Mouse (Mus musculus) heart, embryonic 14.5 days (tissue): Measurements from ENCODE around the gene Timm10. TPM values are rescaled to one million over a fixed set of nuclear protein-coding genes. Genes with fewer than 3 reads are reported as not detected.

ENCODE experiments used
- ATAC-seq: fragments of 200-750 bp; cut with Nextera tagmentation; 2 replicates; pipeline ENCODE4 v1.8.0; 2017; ENCODE audit warnings: low read depth, moderate TSS enrichment; ENCODE audit not compliant: insufficient number of reproducible peaks, insufficient read depth, low FRiP score
- H3K27ac ChIP-seq, 2 experiments: fragments of 200-500 bp in 1 of 2; fragments of 300-500 bp in 1 of 2; sonication (generic) in 1 of 2; replicated peaks in 1 of 2; 2 replicates each; pipeline ENCODE4 v1.5.1; 2012 to 2014; ENCODE audit warnings: low read depth in 2 of 2, low read length in 2 of 2, control low read depth in 1 of 2, mild to moderate bottlenecking in 1 of 2, mixed read lengths in 1 of 2; ENCODE audit not compliant: control insufficient read depth in 1 of 2, insufficient read depth in 1 of 2
- H3K27me3 ChIP-seq: fragments of 300-500 bp; sonication (generic); 2 replicates; pipeline ENCODE4 v1.6.1; 2014; ENCODE audit warnings: mild to moderate bottlenecking, low read length, control low read depth; ENCODE audit not compliant: control insufficient read depth, insufficient read depth
- H3K36me3 ChIP-seq: fragments of 300-500 bp; sonication (generic); 2 replicates; pipeline ENCODE4 v1.6.1; 2014; ENCODE audit warnings: mild to moderate bottlenecking, control low read depth, low read length, mixed read lengths; ENCODE audit not compliant: control insufficient read depth, insufficient read depth
- H3K4me1 ChIP-seq, 2 experiments: fragments of 200-500 bp in 1 of 2; fragments of 300-500 bp in 1 of 2; sonication (generic) in 1 of 2; 2 replicates each; pipeline ENCODE4 v1.6.1; 2012 to 2014; ENCODE audit warnings: low read length in 2 of 2, control low read depth in 1 of 2, mixed read lengths in 1 of 2; ENCODE audit not compliant: control insufficient read depth in 2 of 2, insufficient read depth in 2 of 2
- H3K4me2 ChIP-seq: fragments of 300-500 bp; sonication (generic); 2 replicates; pipeline ENCODE4 v1.6.1; 2014; ENCODE audit warnings: mild to moderate bottlenecking, low read length
- H3K4me3 ChIP-seq, 2 experiments: fragments of 200-500 bp in 1 of 2; fragments of 300-500 bp in 1 of 2; sonication (generic) in 1 of 2; 2 replicates each; pipeline ENCODE4 v1.5.1; 2012 to 2014; ENCODE audit warnings: low read length in 2 of 2, mild to moderate bottlenecking in 2 of 2, control low read depth in 1 of 2, low read depth in 1 of 2, moderate library complexity in 1 of 2; ENCODE audit not compliant: control insufficient read depth in 1 of 2, insufficient read depth in 1 of 2
- H3K9ac ChIP-seq: fragments of 300-500 bp; sonication (generic); 2 replicates; pipeline ENCODE4 v1.6.1; 2014; ENCODE audit warnings: mild to moderate bottlenecking, low read length
- H3K9me3 ChIP-seq: fragments of 300-500 bp; sonication (generic); 2 replicates; pipeline ENCODE4 v1.6.1; 2016; ENCODE audit warnings: low read length, control low read depth; ENCODE audit not compliant: control insufficient read depth
- WGBS: fragments of 180-500 bp; shearing (Covaris S2); extraction: QIAGEN DNeasy Blood & Tissue Kit; methylation state at CpG from one replicate; pipeline ENCODE4 v1.1.7; 2014; 5-methylcytosine and 5-hydroxymethylcytosine counted together
- polyA plus RNA-seq: library from polyadenylated mRNA; unstranded; fragments of >200 nt; fragmentation: Nextera tagmentation; extraction: Ambion mirVana; gene quantifications from 2 replicates; pipeline ENCODE4 v1.2.1, GENCODE M21; 2014

The Timm10 gene
- polyA plus RNA-seq, 1 experiment from 2014 or later: 90.3 TPM

DNA sequence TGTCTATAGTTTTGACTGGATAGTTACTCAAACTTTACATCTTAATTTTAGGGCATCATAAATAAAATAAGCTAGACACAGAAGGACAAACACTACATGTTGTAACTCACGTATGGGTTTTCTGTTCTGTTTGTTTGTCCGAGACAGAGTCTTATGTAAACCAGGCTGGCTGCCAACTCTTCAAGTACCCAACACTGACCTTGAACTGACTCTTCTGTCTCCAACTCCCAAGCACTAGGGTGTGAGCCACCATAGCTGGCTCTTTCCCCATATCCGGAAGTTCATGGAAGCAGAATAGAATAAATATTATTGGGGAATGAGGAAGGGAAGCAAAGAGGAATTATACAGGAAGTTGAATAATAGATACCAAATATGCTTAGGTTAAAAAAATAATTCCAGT lies 34.3 kb upstream of the Timm10 start:
- Histone ChIP-seq H3K27ac (no peak overlapping the region), H3K27me3 (no peaks in the 10 kb centered on the region), H3K4me1 (peaks cover 5 to 7% of the 10 kb centered on the region in 2 experiments; a peak in 2 of 4 replicates), H3K9ac (no peak overlapping the region), H3K9me3 (no peaks in the 10 kb centered on the region), H3K4me2 (no peak overlapping the region), H3K36me3 (no peaks in the 10 kb centered on the region), H3K4me3 (no peak overlapping the region)
- 42% methylated on average over 3 of the region's 3 CpGs for WGBS
- ATAC-seq: no peak

DNA sequence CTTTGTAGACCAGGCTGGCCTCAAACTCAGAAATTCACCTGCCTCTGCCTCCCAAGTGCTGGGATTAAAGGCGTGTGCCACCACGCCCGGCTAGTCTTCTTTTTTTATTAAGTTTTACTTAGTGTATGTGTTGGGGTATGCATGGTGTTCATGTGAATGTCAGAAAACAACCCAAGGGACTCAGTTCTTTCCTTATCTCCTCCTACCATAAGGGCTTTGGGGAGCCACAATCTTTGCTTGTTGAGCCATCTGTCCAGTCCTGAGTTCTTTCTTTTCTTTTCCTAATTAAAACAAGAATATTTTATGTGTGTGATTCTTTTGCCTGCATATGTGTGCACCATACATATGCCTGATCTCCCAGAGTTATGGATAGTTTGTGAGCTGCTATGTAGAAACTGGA lies 33.6 kb upstream of the Timm10 start:
- Histone ChIP-seq H3K4me3 (no peak overlapping the region), H3K27ac (no peak overlapping the region), H3K4me2 (no peak overlapping the region), H3K9ac (no peak overlapping the region), H3K4me1 (peaks cover 5 to 11% of the 10 kb centered on the region in 2 experiments; a peak in 3 of 4 replicates), H3K36me3 (no peaks in the 10 kb centered on the region), H3K27me3 (no peaks in the 10 kb centered on the region), H3K9me3 (no peaks in the 10 kb centered on the region)
- ATAC-seq: no peak
- 91% methylated on average over 3 of the region's 3 CpGs for WGBS

DNA sequence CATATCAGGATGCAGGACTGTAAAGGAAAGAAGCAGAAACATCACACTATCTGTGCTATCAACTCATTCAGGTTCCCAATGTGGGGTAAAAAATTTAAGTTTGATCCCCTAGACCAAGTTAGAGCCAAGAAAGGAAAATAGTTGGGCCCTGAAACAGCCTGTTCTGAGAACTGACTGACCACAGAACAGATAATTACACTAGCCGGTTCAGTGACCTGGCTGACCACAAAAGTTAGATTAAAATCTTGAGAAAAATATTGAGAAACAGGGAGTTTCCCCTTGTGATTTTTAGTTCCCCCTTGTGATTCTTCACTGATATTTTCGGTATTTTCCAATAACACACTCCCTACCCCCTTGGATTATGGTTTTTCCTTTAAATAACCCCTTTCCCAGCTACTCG lies 32.9 kb upstream of the Timm10 start:
- H3K27ac ChIP-seq: no peak overlapping the region
- H3K4me2 ChIP-seq: no peak overlapping the region
- H3K36me3 ChIP-seq: no peaks in the 10 kb centered on the region
- no peaks in the 10 kb centered on the region for H3K27me3 ChIP-seq
- no peak for ATAC-seq
- no peak overlapping the region for H3K9ac ChIP-seq
- 66% methylated on average over 3 of the region's 3 CpGs for WGBS
- H3K4me1 ChIP-seq: peaks cover 5 to 11% of the 10 kb centered on the region in 2 experiments; a peak in 3 of 4 replicates
- no peak overlapping the region for H3K4me3 ChIP-seq
- no peaks in the 10 kb centered on the region for H3K9me3 ChIP-seq

DNA sequence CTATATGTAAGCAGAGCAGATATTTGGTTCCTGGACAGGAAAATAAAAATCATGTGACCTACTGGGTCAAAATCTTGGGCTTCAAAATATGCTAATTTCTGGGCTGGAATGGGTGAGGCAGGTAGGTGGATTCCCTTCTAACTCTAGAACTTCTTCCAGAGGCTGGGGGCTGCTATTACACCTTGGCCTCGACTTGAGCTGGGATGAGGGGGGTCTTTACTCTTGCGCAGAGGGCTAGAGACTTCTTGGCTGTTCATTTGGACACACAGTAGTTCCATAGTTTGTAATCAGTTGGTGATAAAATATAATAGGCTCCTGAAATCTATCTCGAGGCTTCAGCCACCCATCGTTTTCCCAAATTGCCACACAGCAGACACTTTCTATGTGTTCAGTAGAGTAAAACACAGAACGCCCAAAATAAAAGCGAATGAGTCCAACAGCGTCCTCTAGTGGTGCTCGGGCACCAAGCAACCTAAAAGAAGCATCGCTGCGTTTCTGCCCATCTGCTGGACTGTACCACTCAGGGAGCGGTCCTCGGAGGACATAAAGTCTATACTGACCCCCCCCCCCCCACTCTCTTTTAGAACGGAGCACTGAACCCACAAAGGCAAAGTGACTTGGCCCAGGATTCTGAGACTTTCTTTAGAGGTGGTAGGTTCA lies 28.8 kb upstream of the Timm10 start:
- Histone ChIP-seq H3K4me2 (peak overlapping the region; percentile 98), H3K9me3 (no peaks in the 10 kb centered on the region), H3K27ac (peak overlapping the region in 1 of 2 experiments; percentile 67; a peak in 1 of 4 replicates), H3K4me3 (peak overlapping the region; percentile 48 to 62), H3K36me3 (no peaks in the 10 kb centered on the region), H3K4me1 (peaks cover 2 to 6% of the 10 kb centered on the region in 2 experiments; a peak in 2 of 4 replicates), H3K9ac (peak overlapping the region; percentile 64), H3K27me3 (no peaks in the 10 kb centered on the region)
- ATAC-seq: peak; percentile 37; the same call in 1 of the 2 replicates
- 14% methylated on average over 13 of the region's 13 CpGs for WGBS

DNA sequence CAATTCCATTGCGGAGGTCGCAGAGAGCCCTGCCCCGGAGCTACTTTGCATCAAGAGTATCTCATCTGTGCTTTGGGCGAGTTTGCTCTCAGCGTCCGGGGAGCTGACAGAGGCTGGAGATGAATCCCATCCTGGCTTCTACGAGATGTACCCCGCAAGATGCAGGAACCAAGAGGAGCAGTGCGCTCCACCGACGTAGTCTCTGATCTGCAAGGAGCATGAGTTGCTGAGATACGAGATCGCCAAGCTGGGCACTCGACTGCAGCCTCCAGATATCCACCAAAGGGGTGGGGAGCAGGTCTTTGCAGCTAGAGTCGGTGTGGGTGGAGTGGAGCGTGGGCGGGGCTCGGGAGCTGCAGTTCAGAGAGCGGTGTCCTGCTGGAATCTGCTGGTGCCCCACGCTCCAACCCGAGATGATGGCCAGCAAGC lies 28.3 kb upstream of the Timm10 start, which contains the start of gene Ube2l6:
Gene Ube2l6 (plus strand): TSS at position 336 of the 429 bp plus-strand sequence.
- H3K4me1 ChIP-seq: peaks cover 2 to 6% of the 10 kb centered on the region in 2 experiments; a peak in 2 of 4 replicates
- no peaks in the 10 kb centered on the region for H3K9me3 ChIP-seq
- under 1% methylated on average over 21 of the region's 21 CpGs for WGBS
- no peaks in the 10 kb centered on the region for H3K36me3 ChIP-seq
- H3K27me3 ChIP-seq: no peaks in the 10 kb centered on the region
- peak; percentile 67 for ATAC-seq
- H3K4me3 ChIP-seq: peak within 1 kb of the TSS; percentile 48 to 62
- peak within 1 kb of the TSS; percentile 98 for H3K4me2 ChIP-seq
- peak within 1 kb of the TSS; percentile 64 for H3K9ac ChIP-seq
- H3K27ac ChIP-seq: peak within 1 kb of the TSS; percentile 57 to 67

DNA sequence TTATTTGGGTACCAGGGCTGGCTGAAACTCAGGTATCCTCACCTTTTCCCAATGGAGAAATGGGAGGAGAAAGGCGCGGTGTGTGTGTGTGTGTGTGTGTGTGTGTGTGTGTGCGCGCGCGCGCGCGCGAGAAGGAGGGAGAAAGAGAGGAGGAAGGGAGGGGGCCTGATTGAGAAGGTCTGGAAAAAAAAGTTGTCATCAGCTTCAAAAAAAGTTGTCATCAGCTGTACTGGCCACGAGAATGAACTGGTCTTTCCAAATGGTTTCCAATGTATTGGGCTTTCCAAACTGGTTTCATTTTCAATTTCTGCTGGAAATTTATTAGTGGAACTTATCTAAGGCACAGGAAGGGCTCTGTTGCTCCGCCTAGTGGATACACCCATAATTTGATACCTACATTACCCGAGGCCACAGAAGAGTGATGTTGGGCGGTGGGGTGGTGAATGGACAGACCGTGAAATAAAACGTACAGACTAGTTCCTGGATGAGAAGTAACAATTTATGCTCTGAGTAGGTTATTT lies 27.7 kb upstream of the Timm10 start:
- Histone ChIP-seq H3K4me1 (peaks cover 2 to 6% of the 10 kb centered on the region in 2 experiments; a peak in 2 of 4 replicates), H3K9me3 (no peaks in the 10 kb centered on the region), H3K27me3 (no peaks in the 10 kb centered on the region), H3K4me3 (peak overlapping the region; percentile 48 to 62), H3K36me3 (no peaks in the 10 kb centered on the region), H3K9ac (peak overlapping the region; percentile 64), H3K4me2 (peak overlapping the region; percentile 98), H3K27ac (peak overlapping the region; percentile 57 to 67)
- ATAC-seq: peak; percentile 45
- WGBS: under 1% methylated on average over 16 of the region's 16 CpGs

DNA sequence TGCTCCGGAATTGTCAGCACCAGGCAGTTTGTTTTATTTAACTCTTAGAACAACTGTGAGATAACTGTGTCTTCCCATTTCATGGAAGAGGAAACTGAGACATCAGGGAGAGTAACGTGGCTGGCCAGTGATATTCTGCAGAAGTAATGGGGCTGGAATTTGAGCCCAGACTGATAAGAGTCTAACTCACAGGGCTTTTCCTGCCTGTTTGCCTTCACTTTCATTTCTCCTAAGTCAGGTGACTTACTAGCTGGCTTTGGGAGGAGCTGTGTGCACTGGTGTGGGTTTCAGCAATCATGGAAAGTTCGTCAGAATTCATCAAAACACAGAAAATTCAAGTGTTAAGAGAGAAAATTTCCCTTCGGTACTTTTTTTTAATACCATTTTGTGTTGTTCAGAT lies 26.5 kb upstream of the Timm10 start:
- ATAC-seq: no peak
- no peaks in the 10 kb centered on the region for H3K36me3 ChIP-seq
- H3K27ac ChIP-seq: no peak overlapping the region
- no peak overlapping the region for H3K4me3 ChIP-seq
- H3K9ac ChIP-seq: no peak overlapping the region
- H3K9me3 ChIP-seq: no peaks in the 10 kb centered on the region
- H3K27me3 ChIP-seq: no peaks in the 10 kb centered on the region
- peaks cover 2 to 6% of the 10 kb centered on the region in 2 experiments; a peak in 2 of 4 replicates for H3K4me1 ChIP-seq
- 54% methylated on average over 4 of the region's 4 CpGs for WGBS
- H3K4me2 ChIP-seq: no peak overlapping the region
